Mouse (Mus musculus) neural tube, embryonic 14.5 days (tissue): ENCODE measurements around the gene Whrn. TPM values are rescaled to one million over a fixed set of nuclear protein-coding genes. Genes with fewer than 3 reads are reported as not detected.
A peak's percentile ranks its signal among the peaks of the same experiment; 100 is the strongest.

ENCODE experiments used
- ATAC-seq: fragments of 200-750 bp; cut with Nextera tagmentation; 2 replicates; pipeline ENCODE4 v1.8.0; 2017; ENCODE audit warnings: low read depth, mild to moderate bottlenecking, moderate TSS enrichment, moderate library complexity
- H3K27ac ChIP-seq: fragments of 300-500 bp; sonication (generic); 2 replicates; pipeline ENCODE4 v1.5.1; 2014; ENCODE audit warnings: low read depth, mild to moderate bottlenecking, control low read depth, low read length, moderate library complexity, mixed read lengths
- H3K27me3 ChIP-seq: fragments of 300-500 bp; sonication (generic); 2 replicates; pipeline ENCODE4 v1.6.1; 2014; ENCODE audit warnings: low read length; ENCODE audit not compliant: control insufficient read depth, insufficient read depth
- H3K36me3 ChIP-seq: fragments of 300-500 bp; sonication (generic); 2 replicates; pipeline ENCODE4 v1.6.1; 2014; ENCODE audit warnings: low read length, mixed read lengths; ENCODE audit not compliant: control insufficient read depth, insufficient read depth
- H3K4me1 ChIP-seq: fragments of 300-500 bp; sonication (generic); 2 replicates; pipeline ENCODE4 v1.6.1; 2014; ENCODE audit warnings: low read length; ENCODE audit not compliant: control insufficient read depth, insufficient read depth
- H3K4me2 ChIP-seq: fragments of 300-500 bp; sonication (generic); 2 replicates; pipeline ENCODE4 v1.6.1; 2014; ENCODE audit warnings: mild to moderate bottlenecking, low read depth, low read length, control low read depth
- H3K4me3 ChIP-seq: fragments of 300-500 bp; sonication (generic); 2 replicates; pipeline ENCODE4 v1.5.1; 2014; ENCODE audit warnings: low read depth, low read length, control low read depth, mixed read lengths
- H3K9ac ChIP-seq: fragments of 300-500 bp; sonication (generic); replicated peaks from 2 replicates; pipeline ENCODE4 v1.6.1; 2014; ENCODE audit warnings: low read depth, mild to moderate bottlenecking, control low read depth, low read length, mixed read lengths
- H3K9me3 ChIP-seq: fragments of 300-500 bp; sonication (generic); 2 replicates; pipeline ENCODE4 v1.6.1; 2016; ENCODE audit warnings: low read length; ENCODE audit not compliant: control insufficient read depth
- WGBS: fragments of 180-500 bp; shearing (Covaris S2); extraction: QIAGEN DNeasy Blood & Tissue Kit; methylation state at CpG from one replicate; pipeline ENCODE4 v1.1.7; 2014; 5-methylcytosine and 5-hydroxymethylcytosine counted together
- polyA plus RNA-seq: library from polyadenylated mRNA; unstranded; fragments of >200 nt; fragmentation: Nextera tagmentation; extraction: Ambion mirVana; gene quantifications from 2 replicates; pipeline ENCODE4 v1.2.1, GENCODE M21; 2014

Whrn gene
- polyA plus RNA-seq, 1 experiment from 2014 or later = 4.0 TPM

- H3K9ac ChIP-seq = no peak overlapping the region
- WGBS = 49% methylated on average over 11 of the region's 11 CpGs
- no peak overlapping the region for H3K4me3 ChIP-seq
- no peaks in the 10 kb centered on the region for H3K36me3 ChIP-seq
- peak overlapping the region; percentile 28; the same call in 1 of the 2 replicates for H3K27ac ChIP-seq
- no peak overlapping the region for H3K4me2 ChIP-seq
- H3K4me1 ChIP-seq = peaks cover 16% of the 10 kb centered on the region
- no peaks in the 10 kb centered on the region for H3K27me3 ChIP-seq
- peak; percentile 62; the same call in 1 of the 2 replicates for ATAC-seq
- H3K9me3 ChIP-seq = no peaks in the 10 kb centered on the region
These were observed 105.8 kb downstream of the Whrn start for GRCm38 (mm10) chr4:63389887-63390528.

DNA sequence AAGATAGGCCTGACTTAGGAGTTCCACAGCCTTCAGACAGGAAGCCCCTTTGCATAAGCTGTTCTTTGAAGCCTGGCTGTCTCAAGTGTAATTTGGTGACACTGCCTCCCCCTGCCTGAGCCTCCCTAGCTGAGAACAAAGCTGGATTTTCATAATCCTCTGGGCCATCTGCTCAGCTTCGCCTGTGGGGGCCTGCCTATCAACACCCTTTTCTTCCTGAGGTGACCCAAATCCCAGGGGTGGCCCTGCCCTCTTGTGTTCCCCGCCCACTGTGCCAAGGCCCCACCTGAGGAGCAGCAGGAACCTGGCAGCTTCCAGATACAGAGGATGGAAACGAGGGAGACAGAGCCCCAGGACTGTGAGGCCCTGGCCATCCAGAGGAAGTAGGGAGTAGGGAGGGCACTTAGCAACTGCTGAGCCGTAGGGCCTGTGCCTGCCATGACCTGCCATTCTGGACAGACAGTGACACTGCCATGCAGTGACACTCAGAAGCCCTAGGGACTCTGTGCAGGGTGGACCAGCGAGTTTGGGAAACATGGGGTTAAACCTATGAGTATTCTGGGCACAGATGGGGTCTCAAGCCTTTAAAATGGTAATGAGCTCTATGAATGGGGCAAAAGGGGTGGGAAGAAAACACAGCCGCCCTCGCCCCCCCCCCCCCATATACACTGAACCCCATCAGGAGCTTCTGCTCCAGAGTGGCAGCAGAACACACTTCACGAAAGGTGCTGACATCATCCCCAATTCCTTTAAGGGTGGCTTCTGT is 106.5 kb downstream of the Whrn start:
- Histone ChIP-seq H3K4me3 (no peak overlapping the region), H3K4me2 (no peak overlapping the region), H3K4me1 (peaks cover 16% of the 10 kb centered on the region), H3K36me3 (no peaks in the 10 kb centered on the region), H3K9ac (0 out of 2 replicates have a peak overlapping the region, but pooled peaks have one; percentile 2), H3K9me3 (no peaks in the 10 kb centered on the region), H3K27me3 (no peaks in the 10 kb centered on the region), H3K27ac (no peak overlapping the region)
- 18% methylated on average over 8 of the region's 8 CpGs for WGBS
- ATAC-seq = peak; percentile 47; the same call in 1 of the 2 replicates

DNA sequence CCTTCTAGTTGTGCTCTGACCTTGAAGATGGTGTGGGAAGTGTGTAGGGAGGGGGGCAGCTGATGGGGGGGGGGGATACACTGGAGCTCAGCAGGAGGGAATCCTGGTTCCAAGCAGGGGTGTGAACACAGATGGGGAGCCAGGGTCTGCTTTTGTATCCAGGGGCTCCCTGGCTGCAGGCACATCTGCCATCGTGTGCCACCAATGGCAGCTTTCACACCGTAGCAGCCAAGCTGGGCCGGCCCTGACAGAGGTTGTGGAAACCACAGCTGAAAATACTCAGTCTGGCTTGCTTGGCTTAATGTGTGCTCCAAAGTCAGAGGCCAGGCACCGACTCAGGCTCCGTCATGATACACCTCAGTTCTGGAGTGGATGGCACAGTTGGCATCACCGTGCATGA is 107.8 kb downstream of the Whrn start:
- no peak overlapping the region for H3K4me3 ChIP-seq
- no peaks in the 10 kb centered on the region for H3K27me3 ChIP-seq
- ATAC-seq = no peak
- H3K4me2 ChIP-seq = no peak overlapping the region
- H3K27ac ChIP-seq = no peak overlapping the region
- 62% methylated on average over 6 of the region's 6 CpGs for WGBS
- no peaks in the 10 kb centered on the region for H3K9me3 ChIP-seq
- no peaks in the 10 kb centered on the region for H3K36me3 ChIP-seq
- no peak overlapping the region for H3K9ac ChIP-seq
- H3K4me1 ChIP-seq = peaks cover 16% of the 10 kb centered on the region

DNA sequence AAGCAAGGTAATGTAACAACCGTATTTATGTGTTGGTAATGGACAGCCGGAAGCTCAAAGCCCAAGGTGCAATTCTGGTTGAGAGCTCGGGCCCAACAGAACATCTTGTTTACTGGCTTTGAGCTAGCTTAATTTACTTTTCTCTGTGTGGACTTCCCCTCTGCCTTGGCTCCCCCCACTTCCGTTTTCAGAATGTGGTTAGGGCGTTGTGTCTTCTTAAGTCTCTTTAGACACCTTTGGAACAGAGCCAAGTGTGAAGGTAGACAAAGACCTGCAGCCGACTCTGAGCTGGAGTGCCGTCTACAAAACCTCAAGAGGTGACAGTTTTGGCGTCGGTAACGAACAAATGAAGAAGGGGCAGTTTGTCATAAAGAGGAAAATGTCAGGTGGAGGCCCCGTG is 110.0 kb downstream of the Whrn start:
- no peaks in the 10 kb centered on the region for H3K36me3 ChIP-seq
- H3K4me1 ChIP-seq = peaks cover 16% of the 10 kb centered on the region
- no peaks in the 10 kb centered on the region for H3K27me3 ChIP-seq
- H3K4me3 ChIP-seq = no peak overlapping the region
- no peak overlapping the region for H3K4me2 ChIP-seq
- no peaks in the 10 kb centered on the region for H3K9me3 ChIP-seq
- H3K27ac ChIP-seq = no peak overlapping the region
- H3K9ac ChIP-seq = no peak overlapping the region
- WGBS = 82% methylated on average over 11 of the region's 11 CpGs
- no peak for ATAC-seq

DNA sequence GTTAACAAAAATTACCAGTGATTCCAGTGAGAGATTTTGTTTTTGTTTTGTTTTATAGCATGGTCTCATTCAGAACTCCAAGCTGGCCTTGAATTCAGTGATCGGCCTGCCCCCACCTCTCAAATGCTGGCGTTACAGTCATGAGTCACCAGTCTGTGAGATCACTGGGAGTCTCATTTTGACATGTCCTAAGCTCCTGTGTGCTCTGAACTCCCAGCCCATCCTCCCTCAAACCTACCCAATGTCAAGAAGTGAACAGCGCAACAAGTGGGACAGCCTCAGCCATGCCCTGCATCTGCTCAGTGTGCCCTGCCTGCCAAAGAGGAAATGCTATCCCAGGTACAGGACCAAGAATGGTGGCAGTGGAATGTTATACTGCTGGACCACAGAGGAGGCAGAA is 110.5 kb downstream of the Whrn start:
- H3K4me2 ChIP-seq = no peak overlapping the region
- H3K4me3 ChIP-seq = no peak overlapping the region
- H3K9me3 ChIP-seq = no peaks in the 10 kb centered on the region
- 96% methylated on average over 3 of the region's 3 CpGs for WGBS
- H3K27ac ChIP-seq = no peak overlapping the region
- no peak for ATAC-seq
- no peak overlapping the region for H3K9ac ChIP-seq
- H3K36me3 ChIP-seq = no peaks in the 10 kb centered on the region; the same call in 1 of the 2 replicates
- peaks cover 16% of the 10 kb centered on the region for H3K4me1 ChIP-seq
- H3K27me3 ChIP-seq = no peaks in the 10 kb centered on the region

GRCm38 (mm10) chr4:63384262-63384661 is 111.5 kb downstream of the Whrn start:
- Histone ChIP-seq H3K4me3 (no peak overlapping the region), H3K4me2 (no peak overlapping the region), H3K36me3 (no peaks in the 10 kb centered on the region; the same call in 1 of the 2 replicates), H3K27ac (no peak overlapping the region), H3K9me3 (no peaks in the 10 kb centered on the region), H3K4me1 (peaks cover 6% of the 10 kb centered on the region), H3K9ac (no peak overlapping the region), H3K27me3 (no peaks in the 10 kb centered on the region)
- ATAC-seq = no peak
- 92% methylated on average over 4 of the region's 4 CpGs for WGBS

GRCm38 (mm10) chr4:63383474-63383873 is 112.3 kb downstream of the Whrn start:
- Histone ChIP-seq H3K9me3 (no peaks in the 10 kb centered on the region), H3K4me3 (no peak overlapping the region), H3K36me3 (peaks cover 4% of the 10 kb centered on the region; the same call in 1 of the 2 replicates), H3K27me3 (no peaks in the 10 kb centered on the region), H3K4me2 (no peak overlapping the region), H3K4me1 (no peaks in the 10 kb centered on the region), H3K27ac (no peak overlapping the region), H3K9ac (no peak overlapping the region)
- ATAC-seq = no peak
- 63% methylated on average over 12 of the region's 12 CpGs for WGBS

GRCm38 (mm10) chr4:63382676-63383369 is 113.0 kb downstream of the Whrn start:
- Histone ChIP-seq H3K4me1 (no peaks in the 10 kb centered on the region), H3K4me2 (no peak overlapping the region), H3K27me3 (no peaks in the 10 kb centered on the region), H3K27ac (no peak overlapping the region), H3K36me3 (peaks cover 6% of the 10 kb centered on the region; the same call in 1 of the 2 replicates), H3K9ac (no peak overlapping the region), H3K4me3 (no peak overlapping the region), H3K9me3 (no peaks in the 10 kb centered on the region)
- ATAC-seq = no peak
- WGBS = 93% methylated on average over 4 of the region's 4 CpGs

- Histone ChIP-seq H3K36me3 (peaks cover 10% of the 10 kb centered on the region), H3K4me1 (no peaks in the 10 kb centered on the region), H3K27ac (no peak overlapping the region), H3K4me3 (no peak overlapping the region), H3K9ac (no peak overlapping the region), H3K27me3 (no peaks in the 10 kb centered on the region), H3K9me3 (no peaks in the 10 kb centered on the region), H3K4me2 (no peak overlapping the region)
- no peak for ATAC-seq
- 66% methylated on average over 7 of the region's 7 CpGs for WGBS
These were observed 118.3 kb downstream of the Whrn start for GRCm38 (mm10) chr4:63377483-63377882.
